Mouse (Mus musculus) CH12.LX (cell line): ENCODE measurements around the gene Pnmal1. TPM values are rescaled to one million over a fixed set of nuclear protein-coding genes. Genes with fewer than 3 reads are reported as not detected.
A peak's percentile ranks its signal among the peaks of the same experiment; 100 is the strongest.

ENCODE experiments used
- DNase-seq: peaks from one replicate; pipeline ENCODE4 v3.0.0-alpha.2; 2013; ENCODE audit errors: extremely low read depth
- H3K27ac ChIP-seq: 2 replicates; pipeline ENCODE4 v1.5.1; 2012; ENCODE audit warnings: low read depth, mild to moderate bottlenecking, control low read depth, moderate library complexity; ENCODE audit not compliant: insufficient read depth
- H3K27me3 ChIP-seq: replicated peaks from 2 replicates; pipeline ENCODE3; 2012; ENCODE audit warnings: inconsistent platforms
- H3K36me3 ChIP-seq, 2 experiments: replicated peaks in 1 of 2; 2 replicates each; pipeline versions ENCODE3 to v1.6.1; 2012; ENCODE audit warnings: inconsistent platforms in 1 of 2, low read length in 1 of 2, mild to moderate bottlenecking in 1 of 2, mixed read lengths in 1 of 2, moderate library complexity in 1 of 2; ENCODE audit not compliant: control insufficient read depth in 1 of 2, insufficient read depth in 1 of 2
- H3K4me1 ChIP-seq, 2 experiments: 2 replicates each; pipeline ENCODE4 v1.6.1; 2012; ENCODE audit warnings: inconsistent platforms in 1 of 2, moderate library complexity in 1 of 2; ENCODE audit not compliant: insufficient read depth in 2 of 2, control insufficient read depth in 1 of 2
- H3K4me2 ChIP-seq: 2 replicates; pipeline ENCODE4 v1.6.1; 2012; ENCODE audit warnings: low read depth, mild to moderate bottlenecking, control low read depth; ENCODE audit not compliant: poor library complexity, insufficient read depth, severe bottlenecking
- H3K4me3 ChIP-seq, 3 experiments: fragments of 150-350 bp in 1 of 3; sonication (generic) in 1 of 3; replicated peaks in 1 of 3; 2 replicates each; pipeline versions ENCODE3 to v1.5.1; 2011 to 2012; ENCODE audit warnings: low read depth in 2 of 3, low read length in 2 of 3, mild to moderate bottlenecking in 2 of 3, moderate library complexity in 2 of 3, control low read depth in 1 of 3, improper control_type of control experiment in 1 of 3, inconsistent platforms in 1 of 3, mixed read lengths in 1 of 3; ENCODE audit not compliant: poor library complexity in 1 of 3
- H3K79me2 ChIP-seq: replicated peaks from 2 replicates; pipeline ENCODE4 v1.6.1; 2012; ENCODE audit warnings: mild to moderate bottlenecking, moderate library complexity; ENCODE audit not compliant: control insufficient read depth, poor library complexity, insufficient read depth, severe bottlenecking; ENCODE audit errors: extremely low read depth
- H3K9ac ChIP-seq: 2 replicates; pipeline ENCODE4 v1.6.1; 2012; ENCODE audit warnings: low read depth, mild to moderate bottlenecking, control low read depth, moderate library complexity; ENCODE audit not compliant: insufficient read depth
- H3K9me3 ChIP-seq: replicated peaks from 2 replicates; pipeline ENCODE3; 2012; ENCODE audit warnings: low read length, inconsistent platforms, mixed read lengths
- BHLHE40 ChIP-seq: IDR thresholded peaks from 2 replicates; pipeline ENCODE4 v1.6.1; 2011; ENCODE audit warnings: mild to moderate bottlenecking, low read depth, low read length, improper control_type of control experiment
- CHD1 ChIP-seq: IDR thresholded peaks from 2 replicates; pipeline ENCODE4 v1.6.1; 2012; ENCODE audit warnings: low read depth, low read length, improper control_type of control experiment, inconsistent platforms
- CHD2 ChIP-seq: IDR thresholded peaks from 2 replicates; pipeline ENCODE4 v1.6.1; 2011; ENCODE audit warnings: low read length, improper control_type of control experiment
- E2F4 ChIP-seq: IDR thresholded peaks from 2 replicates; pipeline ENCODE4 v1.6.1; 2011; ENCODE audit warnings: low read depth, low read length, improper control_type of control experiment; ENCODE audit not compliant: insufficient replicate concordance
- JUND ChIP-seq: conservative IDR thresholded peaks from 2 replicates; pipeline ENCODE4 v1.6.1; 2011; ENCODE audit warnings: low read depth, low read length, improper control_type of control experiment
- KAT2A ChIP-seq: IDR thresholded peaks from 2 replicates; pipeline ENCODE4 v1.6.1; 2012; ENCODE audit warnings: low read length, improper control_type of control experiment, inconsistent platforms; ENCODE audit not compliant: insufficient replicate concordance
- MAX ChIP-seq: IDR thresholded peaks from 2 replicates; pipeline ENCODE4 v1.6.1; 2011; ENCODE audit warnings: low read length, improper control_type of control experiment
- MEF2A ChIP-seq: IDR thresholded peaks from 2 replicates; pipeline ENCODE4 v1.6.1; 2014; ENCODE audit warnings: low read depth, mild to moderate bottlenecking, inconsistent platforms, low read length, improper control_type of control experiment, borderline replicate concordance
- MXI1 ChIP-seq: IDR thresholded peaks from 2 replicates; pipeline ENCODE4 v1.6.1; 2011; ENCODE audit warnings: mild to moderate bottlenecking, low read depth, low read length, improper control_type of control experiment
- MYC ChIP-seq: IDR thresholded peaks from 2 replicates; pipeline ENCODE4 v1.6.1; 2011; ENCODE audit warnings: low read depth, mild to moderate bottlenecking, improper control_type of control experiment, low read length
- POLR2A ChIP-seq: IDR thresholded peaks from 2 replicates; pipeline ENCODE4 v1.6.1; 2011; ENCODE audit warnings: low read depth, mild to moderate bottlenecking, improper control_type of control experiment, low read length
- POLR2AphosphoS2 ChIP-seq: IDR thresholded peaks from 2 replicates; pipeline ENCODE4 v1.6.1; 2011; ENCODE audit warnings: low read depth, low read length, improper control_type of control experiment
- SIN3A ChIP-seq: IDR thresholded peaks from 2 replicates; pipeline ENCODE4 v1.6.1; 2012; ENCODE audit warnings: low read length, improper control_type of control experiment, inconsistent platforms
- TBP ChIP-seq: conservative IDR thresholded peaks from 2 replicates; pipeline ENCODE4 v1.6.1; 2011; ENCODE audit warnings: low read depth, low read length, improper control_type of control experiment
- USF2 ChIP-seq: conservative IDR thresholded peaks from 2 replicates; pipeline ENCODE4 v1.6.1; 2011; ENCODE audit warnings: low read depth, low read length, improper control_type of control experiment
- ZC3H11A ChIP-seq: IDR thresholded peaks from 2 replicates; pipeline ENCODE4 v1.6.1; 2012; ENCODE audit warnings: low read depth, mild to moderate bottlenecking, inconsistent platforms, low read length, improper control_type of control experiment
- ZKSCAN1 ChIP-seq: IDR thresholded peaks from 2 replicates; pipeline ENCODE4 v1.6.1; 2012; ENCODE audit warnings: low read depth, inconsistent platforms, low read length, improper control_type of control experiment, borderline replicate concordance
- ZMIZ1 ChIP-seq: IDR thresholded peaks from 2 replicates; pipeline ENCODE4 v1.6.1; 2012; ENCODE audit warnings: low read depth, mild to moderate bottlenecking, inconsistent platforms, low read length, improper control_type of control experiment
- ZNF384 ChIP-seq: IDR thresholded peaks from 2 replicates; pipeline ENCODE4 v1.6.1; 2012; ENCODE audit warnings: low read depth, low read length, improper control_type of control experiment, inconsistent platforms
- dilution Hi-C: fragments of 300-500 bp; cut with MboI; formaldehyde crosslinking; loops from 2 replicates; pipeline ENCODE4 v1.14.3; 2020; ENCODE audit warnings: low sequenced_read_pairs; ENCODE audit not compliant: extremely low pct_unique_long_range_greater_than_20kb, extremely low pct_ligation_motif_present
- in situ Hi-C: fragments of 300-500 bp; cut with MboI; formaldehyde crosslinking; loops from 3 replicates; pipeline ENCODE4 v1.14.3; 2019; ENCODE audit warnings: low sequenced_read_pairs, low pct_ligation_motif_present, low pct_unique_long_range_greater_than_20kb, mixed read lengths
- polyA plus RNA-seq: library from polyadenylated mRNA; unstranded; fragments of >175 nt; gene quantifications from 2 replicates; pipeline ENCODE4 v1.2.1, GENCODE M21; 2012; ENCODE audit warnings: low read depth; ENCODE audit not compliant: insufficient read length
- total RNA-seq, 2 experiments: library from RNA; depleted of rRNA; stranded (reverse); fragments of 300-350 nt in 1 of 2; fragments of >200 nt in 1 of 2; gene quantifications; 2 replicates each; pipeline ENCODE4 v1.2.3; 2012 to 2014

Pnmal1 gene
- total and polyA plus RNA-seq, 3 experiments = 0.07 to 0.13 TPM; not detected in 1

GRCm38 (mm10) chr7:16922360-16922973 is 37.0 kb upstream of the Pnmal1 start:
- H3K4me3 ChIP-seq = peak overlapping the region; percentile 62 to 93 (median 78)
- peak overlapping the region; percentile 92 for H3K9ac ChIP-seq
- H3K79me2 ChIP-seq = peaks cover 41% of the 10 kb centered on the region
- peaks cover 7 to 34% of the 10 kb centered on the region in 2 experiments for H3K4me1 ChIP-seq
- DNase-seq = no peak
- H3K36me3 ChIP-seq = peaks cover 29 to 50% of the 10 kb centered on the region in 2 experiments
- no peak overlapping the region for H3K27ac ChIP-seq
- H3K4me2 ChIP-seq = peak overlapping the region; percentile 70
- TF ChIP-seq MXI1 = no peak
- TF ChIP-seq CHD1 = no peak
- no peak for TF ChIP-seq TBP
- no peak for TF ChIP-seq BHLHE40
- no peak for TF ChIP-seq MEF2A
- TF ChIP-seq SIN3A = no peak
- TF ChIP-seq CHD2 = no peak
- TF ChIP-seq ZKSCAN1 = no peak
- no peak for TF ChIP-seq MAX
- TF ChIP-seq JUND = no peak
- TF ChIP-seq ZNF384 = no peak
- no peak for TF ChIP-seq POLR2AphosphoS2
- TF ChIP-seq ZC3H11A = no peak
- TF ChIP-seq MYC = no peak
- no peak for TF ChIP-seq USF2
- H3K27me3 ChIP-seq = no peaks in the 10 kb centered on the region
- in situ Hi-C loops (no loop called here), dilution Hi-C loops (no loop called here)
- no peaks in the 10 kb centered on the region for H3K9me3 ChIP-seq

GRCm38 (mm10) chr7:16923283-16924036 is 36.0 kb upstream of the Pnmal1 start:
- TF ChIP-seq MXI1 (peak; percentile 3; the same call in 1 of the 2 replicates), E2F4 (no peak), ZMIZ1 (peak; percentile 50), POLR2A (peak; percentile 57; the same call in 1 of the 2 replicates), KAT2A (no peak)
- TF ChIP-seq, all 38 proteins: peak for 3
- peak overlapping the region; percentile 62 to 93 (median 78) for H3K4me3 ChIP-seq
- DNase-seq = no peak
- in situ Hi-C loops = no loop called here
- H3K4me1 ChIP-seq = peaks cover 10 to 37% of the 10 kb centered on the region in 2 experiments
- dilution Hi-C loops = no loop called here
- H3K9me3 ChIP-seq = no peaks in the 10 kb centered on the region
- H3K27ac ChIP-seq = peak overlapping the region; percentile 89
- H3K4me2 ChIP-seq = peak overlapping the region; percentile 70
- no peaks in the 10 kb centered on the region for H3K27me3 ChIP-seq
- peaks cover 41% of the 10 kb centered on the region for H3K79me2 ChIP-seq
- H3K36me3 ChIP-seq = peaks cover 21 to 40% of the 10 kb centered on the region in 2 experiments
- peak overlapping the region; percentile 92 for H3K9ac ChIP-seq
